Mouse (Mus musculus) forebrain, embryonic 10.5 days (tissue): Measurements from ENCODE around the gene Med25. TPM values are rescaled to one million over a fixed set of nuclear protein-coding genes. Genes with fewer than 3 reads are reported as not detected.

ENCODE experiments used
- DNase-seq: peaks from one replicate; pipeline ENCODE4 v3.0.0-alpha.2; 2017; ENCODE audit warnings: low spot score; ENCODE audit errors: extremely low spot score
- H3K27ac ChIP-seq: fragments of 300-500 bp; sonication (generic); 2 replicates; pipeline ENCODE4 v1.5.1; 2016; ENCODE audit warnings: mild to moderate bottlenecking
- H3K27me3 ChIP-seq: fragments of 300-500 bp; sonication (generic); 2 replicates; pipeline ENCODE4 v1.6.1; 2016; ENCODE audit warnings: mild to moderate bottlenecking; ENCODE audit not compliant: poor library complexity, severe bottlenecking
- H3K36me3 ChIP-seq: fragments of 300-500 bp; sonication (generic); replicated peaks from 2 replicates; pipeline ENCODE4 v1.6.1; 2016; ENCODE audit warnings: mild to moderate bottlenecking, moderate library complexity
- H3K4me1 ChIP-seq: fragments of 300-500 bp; sonication (generic); 2 replicates; pipeline ENCODE4 v1.6.1; 2016
- H3K4me3 ChIP-seq: fragments of 300-500 bp; sonication (generic); 2 replicates; pipeline ENCODE4 v1.5.1; 2016; ENCODE audit warnings: mild to moderate bottlenecking, moderate library complexity
- H3K9me3 ChIP-seq: fragments of 300-500 bp; sonication (generic); 2 replicates; pipeline ENCODE4 v1.6.1; 2016; ENCODE audit warnings: mild to moderate bottlenecking, moderate library complexity
- WGBS: fragments of 180-500 bp; shearing (Covaris S2); methylation state at CpG from one replicate; pipeline ENCODE4 v1.1.7; 2016; 5-methylcytosine and 5-hydroxymethylcytosine counted together
- microRNA counts: library from miRNA; unstranded; fragments of <30 nt; microRNA quantifications from one replicate; lab custom pipeline; 2017
- microRNA-seq: library from miRNA; unstranded; fragments of <30 nt; microRNA quantifications from one replicate; pipeline ENCODE4, GENCODE M21; 2017
- polyA plus RNA-seq: library from polyadenylated mRNA; unstranded; fragments of >200 nt; fragmentation: Nextera tagmentation; extraction: Ambion mirVana; gene quantifications from 2 replicates; pipeline ENCODE4 v1.2.1, GENCODE M21; 2016

The Med25 gene
- polyA plus RNA-seq, 1 experiment from 2014 or later = 175 TPM

DNA sequence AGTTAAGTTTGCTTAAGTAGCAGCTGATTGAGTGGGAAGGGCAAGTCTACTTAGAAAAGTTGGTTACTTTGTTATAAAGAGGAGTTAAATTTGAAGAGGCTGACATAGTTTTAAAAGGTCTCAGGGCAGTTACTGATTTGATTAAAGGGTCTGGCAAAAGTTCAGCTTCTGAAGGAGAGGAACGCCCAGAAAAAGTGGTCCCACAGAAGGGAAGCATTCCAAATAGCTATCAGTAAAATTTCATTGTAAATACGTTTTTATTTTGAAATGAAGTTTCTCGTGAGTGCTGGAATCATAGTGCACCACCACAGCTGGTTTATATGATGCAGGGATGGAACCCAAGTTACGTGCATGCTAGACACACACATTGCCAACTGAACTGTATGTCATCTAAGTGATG lies 59.7 kb downstream of the Med25 start:
- Histone ChIP-seq H3K4me1 (peaks cover 12% of the 10 kb centered on the region; the same call in 1 of the 2 replicates), H3K27me3 (0 out of 2 replicates have a peak, but pooled peaks cover 3% of the 10 kb centered on the region), H3K9me3 (no peaks in the 10 kb centered on the region), H3K4me3 (no peak overlapping the region), H3K36me3 (peaks cover 47% of the 10 kb centered on the region), H3K27ac (no peak overlapping the region)
- 85% methylated on average over 4 of the region's 4 CpGs for WGBS
- no peak for DNase-seq

GRCm38 (mm10) chr7:44828706-44829105 lies 63.8 kb downstream of the Med25 start:
- H3K27ac ChIP-seq = no peak overlapping the region
- no peaks in the 10 kb centered on the region for H3K9me3 ChIP-seq
- DNase-seq = no peak
- H3K4me1 ChIP-seq = peaks cover 13% of the 10 kb centered on the region
- H3K36me3 ChIP-seq = peaks cover 73% of the 10 kb centered on the region
- WGBS = 93% methylated on average over 5 of the region's 5 CpGs
- no peaks in the 10 kb centered on the region for H3K27me3 ChIP-seq
- H3K4me3 ChIP-seq = no peak overlapping the region

DNA sequence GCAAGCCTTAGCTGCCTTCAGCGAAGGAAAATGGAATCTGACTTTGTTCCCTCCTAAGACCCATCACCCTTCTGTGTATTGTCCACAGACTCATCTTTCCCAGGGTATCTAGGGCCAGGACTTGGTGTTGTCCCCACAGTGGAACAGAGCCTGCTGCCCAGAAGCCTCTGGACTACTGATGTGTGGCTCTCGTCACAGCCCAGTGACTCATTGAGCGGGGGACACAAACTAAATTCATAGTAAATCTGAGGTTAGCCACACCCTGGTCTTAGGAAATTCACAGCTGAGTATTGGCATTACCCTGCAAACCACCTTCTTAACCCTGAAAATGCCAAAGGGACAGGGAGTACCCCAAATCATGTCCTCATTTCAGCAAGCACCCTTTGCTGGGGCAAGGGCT lies 65.7 kb downstream of the Med25 start:
- no peak overlapping the region for H3K4me3 ChIP-seq
- H3K27me3 ChIP-seq = no peaks in the 10 kb centered on the region
- peaks cover 75% of the 10 kb centered on the region for H3K36me3 ChIP-seq
- no peak for DNase-seq
- H3K9me3 ChIP-seq = no peaks in the 10 kb centered on the region
- H3K4me1 ChIP-seq = peaks cover 26% of the 10 kb centered on the region
- H3K27ac ChIP-seq = no peak overlapping the region
- 89% methylated on average over 3 of the region's 3 CpGs for WGBS

MicroRNA genes within 50 kb of the gene (microRNA counts, 519-probe panel; counts per million panel counts)
- 341 counts per million, percentile 65 among the panel's probes with 10 or more counts for microRNA mmu-miR-707 (lab: Ali Mortazavi, UCI)

Small RNA genes within 50 kb of the gene (microRNA-seq; reads per million reads assigned to microRNA genes)
- not detected for gene Mir707

Other genes starting within 250 kb of the Med25 start
- 1.5 and 1.8 TPM in 2 replicates for gene Myh14, start 221.9 kb downstream of the Med25 start, polyA plus RNA-seq
- gene Izumo2, start 184.0 kb downstream of the Med25 start, polyA plus RNA-seq = not detected in 2 replicates
- 42.1 and 43.4 TPM in 2 replicates for gene Vrk3, start 144.3 kb downstream of the Med25 start, polyA plus RNA-seq
- gene Zfp473, start 141.7 kb downstream of the Med25 start, polyA plus RNA-seq = 3.5 and 4.3 TPM in 2 replicates
- 168 and 172 TPM in 2 replicates for gene Nup62, start 76.6 kb downstream of the Med25 start, polyA plus RNA-seq
- gene Il4i1, start 76.3 kb downstream of the Med25 start, polyA plus RNA-seq = 0.85 and 1.7 TPM in 2 replicates
- gene Atf5, start 76.1 kb downstream of the Med25 start, polyA plus RNA-seq = 3.3 and 3.6 TPM in 2 replicates
- 84.3 and 84.6 TPM in 2 replicates for gene Akt1s1, start 43.7 kb downstream of the Med25 start, polyA plus RNA-seq
- 72.8 and 73.6 TPM in 2 replicates for gene Tbc1d17, start 43.6 kb downstream of the Med25 start, polyA plus RNA-seq
- gene Pnkp, start 35.6 kb downstream of the Med25 start, polyA plus RNA-seq = 37.8 and 39.8 TPM in 2 replicates
- gene Ptov1, start 22.9 kb downstream of the Med25 start, polyA plus RNA-seq = 415 and 438 TPM in 2 replicates
- gene Fuz, start 3.4 kb upstream of the Med25 start, polyA plus RNA-seq = 24.8 and 25.0 TPM in 2 replicates
- 69.1 and 69.5 TPM in 2 replicates for gene Ap2a1, start 36.8 kb upstream of the Med25 start, polyA plus RNA-seq
- gene Tsks, start 50.5 kb upstream of the Med25 start, polyA plus RNA-seq = 0.47 TPM in 1 of 2 replicates, not detected in the other
- 19.4 and 20.8 TPM in 2 replicates for gene Cpt1c, start 82.1 kb upstream of the Med25 start, polyA plus RNA-seq
- 909 and 984 TPM in 2 replicates for gene Prmt1, start 93.9 kb upstream of the Med25 start, polyA plus RNA-seq
- 70.5 and 76.0 TPM in 2 replicates for gene Irf3, start 104.9 kb upstream of the Med25 start, polyA plus RNA-seq
- gene Bcl2l12, start 106.0 kb upstream of the Med25 start, polyA plus RNA-seq = 80.7 and 83.9 TPM in 2 replicates
- 39.9 and 41.0 TPM in 2 replicates for gene Scaf1, start 123.7 kb upstream of the Med25 start, polyA plus RNA-seq
- gene Rras, start 125.2 kb upstream of the Med25 start, polyA plus RNA-seq = 15.0 and 16.8 TPM in 2 replicates
- 11.9 and 12.7 TPM in 2 replicates for gene Prr12, start 160.2 kb upstream of the Med25 start, polyA plus RNA-seq
- 61.2 and 67.6 TPM in 2 replicates for gene Nosip, start 169.7 kb upstream of the Med25 start, polyA plus RNA-seq
- gene Prrg2, start 170.0 kb upstream of the Med25 start, polyA plus RNA-seq = 16.5 and 17.7 TPM in 2 replicates
- gene Rcn3, start 199.5 kb upstream of the Med25 start, polyA plus RNA-seq = 101 and 113 TPM in 2 replicates
- gene Fcgrt, start 211.1 kb upstream of the Med25 start, polyA plus RNA-seq = 5.5 and 5.9 TPM in 2 replicates
- 1,843 and 1,853 TPM in 2 replicates for gene Rps11, start 231.7 kb upstream of the Med25 start, polyA plus RNA-seq
- 1,219 and 1,234 TPM in 2 replicates for gene Rpl13a, start 236.0 kb upstream of the Med25 start, polyA plus RNA-seq
- gene Gm45713, start 243.5 kb upstream of the Med25 start, polyA plus RNA-seq = 0.11 and 0.27 TPM in 2 replicates
- gene Flt3l, start 243.7 kb upstream of the Med25 start, polyA plus RNA-seq = 1.1 and 1.4 TPM in 2 replicates